Mouse (Mus musculus) c-Kit-negative CD71-positive TER-119-positive erythroid progenitor cells, embryonic 14.5 days (primary cell): Measurements from ENCODE around the gene Ophn1.

Experiments
- DNase-seq: peaks from one replicate; pipeline ENCODE4 v3.0.0-alpha.2; 2013; ENCODE audit warnings: low read depth, low spot score

Ophn1 gene

GRCm38 (mm10) chrX:98835989-98836388 is 54.8 kb downstream of the Ophn1 start:
- DNase-seq: no peak

- DNase-seq: no peak
Observed at GRCm38 (mm10) chrX:98803813-98804212, 87.0 kb downstream of the Ophn1 start.

GRCm38 (mm10) chrX:98774247-98774950 is 116.4 kb downstream of the Ophn1 start:
- no peak for DNase-seq

- DNase-seq: no peak
Observed at GRCm38 (mm10) chrX:98755089-98755488, 135.7 kb downstream of the Ophn1 start.

- DNase-seq: no peak
Observed at GRCm38 (mm10) chrX:98751279-98751817, 139.5 kb downstream of the Ophn1 start.

- DNase-seq: no peak
Observed at GRCm38 (mm10) chrX:98736758-98737157, 154.1 kb downstream of the Ophn1 start.

GRCm38 (mm10) chrX:98722991-98723390 is 167.8 kb downstream of the Ophn1 start:
- no peak for DNase-seq

- no peak for DNase-seq
Observed at GRCm38 (mm10) chrX:98707766-98708165, 183.1 kb downstream of the Ophn1 start.

GRCm38 (mm10) chrX:98701635-98702034 is 189.2 kb downstream of the Ophn1 start:
- DNase-seq: peak; percentile 0

- no peak for DNase-seq
Observed at GRCm38 (mm10) chrX:98682603-98683002, 208.2 kb downstream of the Ophn1 start.

- DNase-seq: no peak
Observed at GRCm38 (mm10) chrX:98681281-98681680, 209.5 kb downstream of the Ophn1 start.

- no peak for DNase-seq
Observed at GRCm38 (mm10) chrX:98670988-98671387, 219.8 kb downstream of the Ophn1 start.

GRCm38 (mm10) chrX:98651431-98651830 is 239.4 kb downstream of the Ophn1 start:
- no peak for DNase-seq

- DNase-seq: no peak
Observed at GRCm38 (mm10) chrX:98628666-98629404, 262.0 kb downstream of the Ophn1 start.

- no peak for DNase-seq
Observed at GRCm38 (mm10) chrX:98618865-98619264, 272.0 kb downstream of the Ophn1 start.

GRCm38 (mm10) chrX:98617426-98617825 is 273.4 kb downstream of the Ophn1 start:
- DNase-seq: no peak

GRCm38 (mm10) chrX:98574201-98574600 is 316.6 kb downstream of the Ophn1 start:
- no peak for DNase-seq

- DNase-seq: no peak
Observed at GRCm38 (mm10) chrX:98546458-98546857, 344.4 kb downstream of the Ophn1 start.

GRCm38 (mm10) chrX:98515329-98515728 is 375.5 kb downstream of the Ophn1 start:
- no peak for DNase-seq

GRCm38 (mm10) chrX:98514359-98514904 is 376.4 kb downstream of the Ophn1 start:
- no peak for DNase-seq
